In genomic region chr17:36869284-36869954, GRCm38 (mm10) we compare ENCODE assay signal across 9 mouse cellular contexts. TPM values are rescaled to one million over a fixed set of nuclear protein-coding genes. Genes with fewer than 3 reads are reported as not detected.
DNase-seq lines count a peak whose midpoint lies in the region; ATAC-seq lines count a peak whose summit lies in the region.
"Had no signal": no experiment of that assay in that cellular context is flagged by ENCODE, and none has a peak within 500 bp of the region (broad histone marks: within the 10 kb centered on the region; RNA-seq: fewer than 3 reads in every experiment).

Gene Trim10 (plus strand): TSS chr17:36869574.

- no peak within 1 kb of the TSS for H3K9ac ChIP-seq in hindbrain, embryonic 12.5 days

- 81% methylated on average over 4 of the region's 4 CpGs for WGBS in hindbrain, embryonic 10.5 days
- 82% methylated on average over 4 of the region's 4 CpGs for WGBS in hindbrain, embryonic 12.5 days

- peak within 1 kb of the TSS; percentile 25; the same call in 1 of the 2 replicates for H3K27ac ChIP-seq in hindbrain, embryonic 10.5 days
- H3K27ac ChIP-seq in hindbrain, embryonic 12.5 days: no peak within 1 kb of the TSS
- H3K27ac ChIP-seq: macrophage had no signal

- no peak within 1 kb of the TSS for H3K4me3 ChIP-seq in hindbrain, embryonic 10.5 days
- no peak within 1 kb of the TSS for H3K4me3 ChIP-seq in hindbrain, embryonic 12.5 days

- no peaks in the 10 kb centered on the region for H3K9me3 ChIP-seq in hindbrain, embryonic 10.5 days
- no peaks in the 10 kb centered on the region for H3K9me3 ChIP-seq in hindbrain, embryonic 12.5 days (replicated peaks)

- DNase-seq in hindbrain, embryonic 10.5 days (ENCODE audit: low spot score): no peak
- DNase-seq in MEL-GATA-1-ER (ENCODE audit: extremely low read depth, low read depth): peak; percentile 97
- DNase-seq in skeletal muscle tissue, adult 2 months (ENCODE audit: low read depth, low spot score): peak; percentile 25
- DNase-seq in urinary bladder, adult 2 months (ENCODE audit: low spot score): no peak
- DNase-seq in ovary, adult 18-20 months (ENCODE audit: low spot score): no peak

- no peak within 1 kb of the TSS for H3K4me2 ChIP-seq in hindbrain, embryonic 12.5 days (replicated peaks)

- H3K36me3 ChIP-seq in hindbrain, embryonic 10.5 days: no peaks in the 10 kb centered on the region
- no peaks in the 10 kb centered on the region for H3K36me3 ChIP-seq in hindbrain, embryonic 12.5 days

- peaks cover 9% of the 10 kb centered on the region for H3K4me1 ChIP-seq in hindbrain, embryonic 10.5 days (replicated peaks)
- 0 out of 2 replicates have a peak, but pooled peaks cover 7% of the 10 kb centered on the region for H3K4me1 ChIP-seq in hindbrain, embryonic 12.5 days

- H3K27me3 ChIP-seq in hindbrain, embryonic 10.5 days (ENCODE audit: insufficient read depth, poor library complexity, severe bottlenecking): peaks cover 22% of the 10 kb centered on the region
- peaks cover 17% of the 10 kb centered on the region for H3K27me3 ChIP-seq in hindbrain, embryonic 12.5 days

- ATAC-seq in hindbrain, embryonic 12.5 days (ENCODE audit: low FRiP score): no peak
- peak; percentile 86 for ATAC-seq in erythroid progenitor cell, adult 5-6 weeks (replicated peaks; ENCODE audit: low FRiP score, poor library complexity, severe bottlenecking)
- no peak for ATAC-seq in cerebellum, adult (ENCODE audit: insufficient number of reproducible peaks, low FRiP score, low TSS enrichment)

RNA-seq across cellular contexts. Expression of gene Trim10, which starts in this region (rescaled TPM):
- 6.7 and 7.3 TPM in 2 replicates for polyA plus RNA-seq in hindbrain, embryonic 10.5 days (2016; fragmentation: Nextera tagmentation; extraction: Ambion mirVana)
- 7.5 and 8.4 TPM in 2 replicates for polyA plus RNA-seq in hindbrain, embryonic 12.5 days (2016; fragmentation: Nextera tagmentation; extraction: Ambion mirVana)
- total RNA-seq in erythroid progenitor cell, adult 5-6 weeks (2015; ENCODE audit: low replicate concordance): 270 and 287 TPM in 2 replicates
- total RNA-seq in erythroid progenitor cell, adult 5-6 weeks (2017; ENCODE audit: low replicate concordance): 428 and 543 TPM in 2 replicates
- polyA plus RNA-seq in urinary bladder, adult 2 months (2012; rRNA removed): 0.07 TPM in 2 replicates
- polyA plus RNA-seq: macrophage had no signal

Comparison
In these comparisons a context has a peak if more than half of its experiments do, and no peak if none do; other contexts are left out.
1. DNase-seq: peak in MEL-GATA-1-ER (single experiment) and skeletal muscle tissue, adult 2 months (single experiment); none in hindbrain, embryonic 10.5 days (single experiment), urinary bladder, adult 2 months (single experiment) and ovary, adult 18-20 months (single experiment).